Mouse (Mus musculus) bone marrow, adult 2 months (tissue): ENCODE measurements at regions not wholly inside any gene's neighbourhood (a gene's known extent, or its start where the extent isn't known, plus 50 kb on each side); places are given as distances from the start of the nearest gene placed in this dataset.
A peak's percentile ranks its signal among the peaks of the same experiment; 100 is the strongest.

Source experiments
- H3K27ac ChIP-seq: fragments of 200-500 bp; 2 replicates; pipeline ENCODE4 v1.5.1; 2012; ENCODE audit warnings: low read depth, mild to moderate bottlenecking, control low read depth, inconsistent platforms, low read length; ENCODE audit not compliant: control insufficient read depth, poor library complexity, insufficient read depth
- H3K4me1 ChIP-seq: fragments of 200-500 bp; 2 replicates; pipeline ENCODE4 v1.6.1; 2011; ENCODE audit warnings: low read length; ENCODE audit not compliant: control insufficient read depth, insufficient read depth
- H3K4me3 ChIP-seq: fragments of 200-500 bp; replicated peaks from 2 replicates; pipeline ENCODE3; 2011; ENCODE audit warnings: mild to moderate bottlenecking, low read depth, low read length, control low read depth; ENCODE audit not compliant: control insufficient read depth
- CTCF ChIP-seq: fragments of 200-500 bp; IDR thresholded peaks from 2 replicates; pipeline ENCODE4 v1.5.1; 2011; ENCODE audit warnings: low read length, control low read depth; ENCODE audit not compliant: control insufficient read depth, insufficient read depth
- POLR2A ChIP-seq: fragments of 200-500 bp; IDR thresholded peaks from 2 replicates; pipeline ENCODE4 v1.6.1; 2011; ENCODE audit warnings: low read depth, mild to moderate bottlenecking, control low read depth, low read length, borderline replicate concordance; ENCODE audit not compliant: control insufficient read depth
- WGBS: fragments of 180-500 bp; shearing (Covaris S2); methylation state at CpG from one replicate; pipeline ENCODE4 v1.1.7; 2018; 5-methylcytosine and 5-hydroxymethylcytosine counted together

GRCm38 (mm10) chr14:60439106-60439505 is 66.0 kb downstream of the Amer2 start:
- 70% methylated on average over 6 of the region's 6 CpGs for WGBS
- no peak overlapping the region for H3K27ac ChIP-seq
- no peak overlapping the region for H3K4me3 ChIP-seq
- TF ChIP-seq CTCF: no peak
- no peak for TF ChIP-seq POLR2A
- H3K4me1 ChIP-seq: no peaks in the 10 kb centered on the region; the same call in 1 of the 2 replicates

GRCm38 (mm10) chr14:60443821-60444551 is 70.9 kb downstream of the Amer2 start:
- Histone ChIP-seq H3K4me3 (peak overlapping the region; percentile 24), H3K27ac (peak overlapping the region; percentile 69; the same call in 1 of the 2 replicates), H3K4me1 (peaks cover 4% of the 10 kb centered on the region)
- WGBS: 21% methylated on average over 7 of the region's 7 CpGs
- TF ChIP-seq CTCF (no peak), POLR2A (no peak)

DNA sequence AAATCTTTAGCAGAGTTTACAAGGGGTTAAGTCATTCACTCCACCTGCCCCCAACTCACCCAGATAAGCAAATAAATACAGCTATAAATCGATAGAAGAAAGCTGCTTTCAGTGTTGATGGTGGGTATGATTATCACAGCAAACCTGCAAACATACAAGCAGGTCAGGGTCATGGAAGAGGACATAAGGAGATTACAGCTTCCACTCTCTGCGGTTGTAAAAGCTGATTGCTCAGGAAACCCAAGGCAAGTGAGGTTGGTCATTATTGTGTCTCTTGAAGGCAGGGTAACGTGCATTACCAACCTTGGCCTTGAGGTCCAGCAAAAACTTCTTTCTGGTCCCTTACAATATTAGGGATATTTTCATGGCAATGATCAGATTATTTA is 71.5 kb downstream of the Amer2 start:
- Histone ChIP-seq H3K27ac (peak overlapping the region; percentile 46; the same call in 1 of the 2 replicates), H3K4me3 (no peak overlapping the region), H3K4me1 (peaks cover 4% of the 10 kb centered on the region)
- no peak for TF ChIP-seq POLR2A
- 2% methylated on average over 3 of the region's 3 CpGs for WGBS

DNA sequence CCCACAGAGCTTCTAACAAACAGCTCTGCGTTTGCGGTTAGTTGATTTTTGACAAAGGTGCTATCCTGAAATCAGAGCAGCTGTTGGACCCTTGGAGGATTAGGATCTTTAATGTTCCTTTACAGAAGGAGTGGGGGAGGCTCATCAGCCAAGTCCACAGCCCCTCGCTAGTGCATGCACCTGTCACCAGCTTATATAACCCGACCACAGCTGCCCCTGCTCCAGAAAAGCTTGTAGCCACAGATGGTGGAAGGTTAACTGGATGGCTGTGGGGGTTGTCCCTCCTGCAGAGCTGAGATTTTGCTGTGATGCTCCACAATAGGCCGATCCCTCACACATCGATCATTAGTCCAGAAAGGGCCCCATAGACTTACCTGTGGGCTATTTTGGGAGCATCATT is 73.0 kb downstream of the Amer2 start:
- TF ChIP-seq POLR2A (no peak), CTCF (no peak)
- peaks cover 4% of the 10 kb centered on the region for H3K4me1 ChIP-seq
- no peak overlapping the region for H3K27ac ChIP-seq
- WGBS: 77% methylated on average over 6 of the region's 6 CpGs
- no peak overlapping the region for H3K4me3 ChIP-seq

DNA sequence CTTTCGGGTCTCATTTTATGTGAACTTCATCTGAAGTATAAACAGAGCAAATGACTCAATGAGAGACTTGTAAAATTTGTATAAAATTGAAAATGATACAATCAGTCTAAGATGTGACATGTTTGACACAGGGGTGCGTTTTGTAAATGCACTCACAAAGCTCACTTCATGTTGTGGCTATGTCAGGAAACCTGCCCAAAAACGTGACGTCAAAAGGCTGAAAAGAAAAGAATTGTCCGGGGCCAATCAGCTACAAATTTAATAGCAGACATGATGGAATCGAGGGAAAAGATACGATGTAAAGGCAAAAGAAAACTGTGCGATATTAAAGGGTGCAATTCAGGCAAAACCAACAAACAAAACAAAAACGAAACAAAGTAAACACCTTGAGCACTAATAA is 78.2 kb downstream of the Amer2 start:
- Histone ChIP-seq H3K4me1 (no peaks in the 10 kb centered on the region; the same call in 1 of the 2 replicates), H3K27ac (no peak overlapping the region), H3K4me3 (no peak overlapping the region)
- WGBS: 73% methylated on average over 9 of the region's 9 CpGs
- TF ChIP-seq POLR2A (no peak), CTCF (no peak)

DNA sequence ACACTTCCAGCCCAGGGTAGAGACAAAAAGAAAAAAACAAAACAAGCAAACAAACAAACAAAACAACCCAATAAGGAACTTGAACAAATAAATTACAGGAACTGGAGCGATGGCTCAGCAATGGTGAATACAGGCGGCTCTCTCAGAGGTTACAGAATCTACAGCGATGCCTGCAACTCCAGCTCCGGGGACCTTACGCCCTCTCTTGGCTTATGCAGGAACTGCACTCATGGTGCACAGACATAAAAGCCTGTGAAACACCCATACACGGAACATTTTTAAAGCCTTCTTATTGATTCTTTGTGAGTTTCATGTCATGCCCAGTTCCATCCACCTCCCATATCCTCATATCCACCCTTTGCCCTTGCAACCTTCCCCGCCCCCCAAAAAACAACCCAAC is 78.6 kb downstream of the Amer2 start:
- 65% methylated on average over 7 of the region's 7 CpGs for WGBS
- no peak overlapping the region for H3K4me3 ChIP-seq
- TF ChIP-seq POLR2A (no peak), CTCF (peak; percentile 51)
- H3K27ac ChIP-seq: no peak overlapping the region
- H3K4me1 ChIP-seq: no peaks in the 10 kb centered on the region; the same call in 1 of the 2 replicates

DNA sequence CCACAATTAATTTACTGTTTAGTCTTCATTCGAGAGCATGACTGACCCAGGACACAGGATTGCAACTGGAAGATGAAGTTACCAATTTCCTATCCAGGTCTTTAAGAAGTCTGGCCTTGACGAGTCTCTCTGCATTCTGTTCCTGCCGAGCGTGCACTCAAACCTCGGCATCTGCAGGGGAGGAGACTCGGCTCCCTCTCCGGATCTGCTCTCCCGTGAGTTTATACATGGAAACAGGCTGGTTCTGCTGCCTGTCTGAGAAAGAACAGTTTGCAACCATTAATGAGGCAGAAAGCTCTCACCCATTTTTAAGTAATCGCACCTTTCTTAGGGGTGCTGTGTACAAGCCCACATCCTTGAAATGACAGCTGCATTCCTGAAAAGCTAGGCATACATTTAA is 83.7 kb downstream of the Amer2 start:
- H3K4me3 ChIP-seq: no peak overlapping the region
- H3K27ac ChIP-seq: no peak overlapping the region
- no peak for TF ChIP-seq CTCF
- no peak for TF ChIP-seq POLR2A
- H3K4me1 ChIP-seq: no peaks in the 10 kb centered on the region
- WGBS: 83% methylated on average over 9 of the region's 9 CpGs

GRCm38 (mm10) chr14:60484996-60485888 is 112.2 kb downstream of the Amer2 start:
- no peak for TF ChIP-seq CTCF
- peak; percentile 16; the same call in 1 of the 2 replicates for TF ChIP-seq POLR2A
- Histone ChIP-seq H3K4me1 (no peaks in the 10 kb centered on the region; the same call in 1 of the 2 replicates), H3K27ac (no peak overlapping the region), H3K4me3 (peak overlapping the region; percentile 40)
- 2% methylated on average over 38 of the region's 38 CpGs for WGBS
